Mouse (Mus musculus): Measurements from ENCODE around the gene Mfrp. TPM values are rescaled to one million over a fixed set of nuclear protein-coding genes. Genes with fewer than 3 reads are reported as not detected.

The Mfrp gene
- polyA plus RNA-seq, 1 experiment = 0.95 TPM

DNA sequence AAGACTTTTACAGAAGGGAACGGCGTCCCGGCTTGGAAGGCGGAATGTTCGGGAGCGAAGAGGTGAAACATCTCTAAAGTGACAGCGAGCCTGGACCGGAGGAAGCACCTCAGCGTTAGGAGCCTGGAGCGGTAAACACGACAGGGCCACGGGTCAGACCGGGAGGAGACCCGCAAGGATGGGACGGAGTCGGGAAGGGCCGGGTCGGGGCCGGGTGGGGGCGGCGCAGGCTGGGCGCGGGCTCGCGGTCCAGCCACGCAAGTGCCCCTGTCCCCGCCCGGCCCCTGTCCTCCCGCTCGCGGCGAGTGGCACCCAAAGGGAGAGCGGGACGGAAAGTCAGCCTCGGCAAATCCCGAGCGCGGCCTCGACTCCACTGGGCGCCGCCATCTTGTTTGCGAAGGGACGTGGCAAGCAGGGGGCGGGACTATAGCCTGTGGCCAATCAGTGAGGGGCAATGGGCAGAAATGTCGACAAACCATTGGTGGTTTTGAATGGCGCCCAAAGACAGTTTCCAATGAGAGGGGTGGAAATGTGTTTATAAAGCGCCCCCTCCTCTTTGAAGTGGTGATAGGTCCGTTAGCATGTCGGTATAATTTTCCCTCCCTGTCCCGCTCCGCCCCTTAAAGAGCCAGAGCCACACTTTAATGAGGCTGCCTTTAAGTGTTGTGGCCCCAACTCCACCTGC is 11.7 kb downstream of the Mfrp start, which contains the start of the genes Gm49380 and Rnf26:
TSS of gene Gm49380 (minus strand) at position 396 of the 685 bp plus-strand sequence.
TSS of gene Rnf26 (minus strand) at position 413 of the 685 bp plus-strand sequence.
- no peaks in the 10 kb centered on the region; the same call in 1 of the 2 replicates for H3K4me1 ChIP-seq (ENCODE audit: control insufficient read depth, insufficient read depth, low read length)
- TF ChIP-seq POLR2A (IDR thresholded peaks at IDR 0.05; ENCODE audit: borderline replicate concordance, control insufficient read depth, low read depth, low read length) = peak; percentile 85; the same call in 1 of the 2 replicates
- TF ChIP-seq CTCF (IDR thresholded peaks at IDR 0.05; ENCODE audit: control insufficient read depth, insufficient read depth, low read length) = no peak
- H3K4me3 ChIP-seq (replicated peaks; ENCODE audit: control insufficient read depth, low read depth, low read length) = peak within 1 kb of the TSS; percentile 69
- WGBS = under 1% methylated on average over 51 of the region's 51 CpGs
- peak within 1 kb of the TSS; percentile 54; the same call in 1 of the 2 replicates for H3K27ac ChIP-seq (ENCODE audit: control insufficient read depth, insufficient read depth, low read depth, low read length, poor library complexity)

DNA sequence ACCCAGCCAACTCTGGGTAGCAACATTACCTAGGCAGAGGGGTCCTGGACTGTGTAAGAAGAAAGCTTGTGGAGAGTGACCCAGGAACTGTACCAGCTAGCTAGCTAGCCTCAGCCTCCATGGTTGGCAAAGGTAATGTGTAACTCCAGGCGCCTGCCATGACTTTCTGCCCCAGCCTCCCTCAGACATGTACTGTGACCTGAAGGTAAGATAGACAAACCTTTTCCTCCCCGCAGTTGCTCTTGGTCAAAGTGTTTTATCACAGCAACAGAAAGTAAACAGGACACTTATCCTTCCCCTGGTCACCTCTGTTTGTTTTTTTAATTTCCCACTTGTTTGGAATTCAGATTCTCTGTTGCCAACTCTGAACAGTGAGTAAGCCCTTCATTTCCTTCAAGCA is 12.9 kb downstream of the Mfrp start:
- no peak overlapping the region for H3K27ac ChIP-seq (ENCODE audit: control insufficient read depth, insufficient read depth, low read depth, low read length, poor library complexity)
- 91% methylated on average over 2 of the region's 2 CpGs for WGBS

DNA sequence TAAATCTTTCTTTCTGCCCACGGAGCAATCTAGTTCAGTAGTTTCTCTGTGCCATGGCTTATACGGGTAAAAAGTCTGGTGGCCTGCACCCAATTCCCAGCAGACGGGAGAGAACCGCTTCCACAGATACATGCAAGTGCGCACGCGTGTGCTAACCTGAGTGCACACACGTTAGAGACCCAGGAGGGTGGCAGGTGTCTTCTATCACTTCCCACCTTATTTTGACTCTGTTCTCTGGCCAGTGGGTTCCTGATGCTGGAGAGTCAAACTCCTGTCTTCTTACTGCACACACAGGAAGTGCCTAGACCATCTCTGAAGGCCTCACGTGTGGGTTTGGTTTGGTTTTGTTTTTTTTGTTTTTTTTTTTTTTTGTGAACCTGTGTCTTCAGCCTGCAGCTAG is 14.1 kb downstream of the Mfrp start:
- no peak for TF ChIP-seq CTCF (IDR thresholded peaks at IDR 0.05; ENCODE audit: control insufficient read depth, insufficient read depth, low read length)
- no peak for TF ChIP-seq POLR2A (IDR thresholded peaks at IDR 0.05; ENCODE audit: borderline replicate concordance, control insufficient read depth, low read depth, low read length)
- H3K27ac ChIP-seq (ENCODE audit: control insufficient read depth, insufficient read depth, low read depth, low read length, poor library complexity) = no peak overlapping the region
- 77% methylated on average over 9 of the region's 9 CpGs for WGBS
- H3K4me3 ChIP-seq (replicated peaks; ENCODE audit: control insufficient read depth, low read depth, low read length) = no peak overlapping the region
- no peaks in the 10 kb centered on the region; the same call in none of the 2 replicates for H3K4me1 ChIP-seq (ENCODE audit: control insufficient read depth, insufficient read depth, low read length)

More for the DNA sequence above, 12.9 kb downstream of the Mfrp start:
- H3K4me3 ChIP-seq (replicated peaks; ENCODE audit: control insufficient read depth, low read depth, low read length) = no peak overlapping the region
- H3K4me1 ChIP-seq (ENCODE audit: control insufficient read depth, insufficient read depth, low read length) = no peaks in the 10 kb centered on the region; the same call in none of the 2 replicates
- no peak for TF ChIP-seq POLR2A (IDR thresholded peaks at IDR 0.05; ENCODE audit: borderline replicate concordance, control insufficient read depth, low read depth, low read length)
- no peak for TF ChIP-seq CTCF (IDR thresholded peaks at IDR 0.05; ENCODE audit: control insufficient read depth, insufficient read depth, low read length)

DNA sequence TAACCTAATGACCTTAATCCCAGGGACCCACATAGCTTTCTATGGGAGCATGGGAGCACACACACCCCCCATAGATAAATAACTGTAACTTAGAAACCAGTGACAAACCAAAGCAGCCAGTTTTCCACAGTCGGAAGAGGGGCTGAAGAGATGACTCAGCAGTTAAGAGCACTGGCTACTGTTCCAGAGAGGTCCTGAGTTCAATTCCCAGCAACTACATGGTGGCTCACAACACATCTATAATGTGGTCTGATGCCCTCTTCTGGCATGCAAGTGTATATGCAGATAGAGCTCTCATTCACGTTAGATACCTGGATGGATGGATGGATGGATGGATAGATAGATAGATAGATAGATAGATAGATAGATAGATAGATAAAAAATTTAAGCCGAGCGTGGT is 14.7 kb downstream of the Mfrp start:
- Histone ChIP-seq H3K27ac (ENCODE audit: control insufficient read depth, insufficient read depth, low read depth, low read length, poor library complexity) (no peak overlapping the region), H3K4me1 (ENCODE audit: control insufficient read depth, insufficient read depth, low read length) (no peaks in the 10 kb centered on the region; the same call in none of the 2 replicates), H3K4me3 (replicated peaks; ENCODE audit: control insufficient read depth, low read depth, low read length) (no peak overlapping the region)
- 80% methylated on average over 4 of the region's 4 CpGs for WGBS
- TF ChIP-seq POLR2A (IDR thresholded peaks at IDR 0.05; ENCODE audit: borderline replicate concordance, control insufficient read depth, low read depth, low read length) (no peak), CTCF (IDR thresholded peaks at IDR 0.05; ENCODE audit: control insufficient read depth, insufficient read depth, low read length) (0 out of 2 replicates have a peak, but pooled peaks have one; percentile 5)

DNA sequence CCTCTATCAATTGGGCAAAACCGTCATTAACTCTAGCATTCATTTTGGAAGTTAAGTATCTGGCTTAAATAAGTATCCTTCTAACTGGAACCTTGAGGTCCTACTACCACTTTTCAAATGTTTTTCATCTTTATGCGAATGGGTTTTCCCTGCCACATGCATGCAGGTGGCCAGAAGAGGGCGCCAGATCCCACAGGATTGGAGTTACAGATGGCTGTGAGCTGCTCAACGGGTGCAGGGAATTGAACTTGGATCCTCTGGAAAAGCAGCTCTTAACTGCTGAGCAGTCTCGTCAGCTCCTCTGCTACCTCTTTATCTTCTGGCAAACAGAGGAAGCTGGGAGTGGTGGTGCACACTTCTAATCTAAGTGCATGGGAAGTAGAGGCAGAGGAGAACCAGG is 17.5 kb downstream of the Mfrp start:
- no peak overlapping the region for H3K27ac ChIP-seq (ENCODE audit: control insufficient read depth, insufficient read depth, low read depth, low read length, poor library complexity)
- H3K4me3 ChIP-seq (replicated peaks; ENCODE audit: control insufficient read depth, low read depth, low read length) = no peak overlapping the region
- TF ChIP-seq CTCF (IDR thresholded peaks at IDR 0.05; ENCODE audit: control insufficient read depth, insufficient read depth, low read length) (peak; percentile 85), POLR2A (IDR thresholded peaks at IDR 0.05; ENCODE audit: borderline replicate concordance, control insufficient read depth, low read depth, low read length) (no peak)
- H3K4me1 ChIP-seq (ENCODE audit: control insufficient read depth, insufficient read depth, low read length) = no peaks in the 10 kb centered on the region; the same call in none of the 2 replicates
- 53% methylated on average over 5 of the region's 5 CpGs for WGBS

DNA sequence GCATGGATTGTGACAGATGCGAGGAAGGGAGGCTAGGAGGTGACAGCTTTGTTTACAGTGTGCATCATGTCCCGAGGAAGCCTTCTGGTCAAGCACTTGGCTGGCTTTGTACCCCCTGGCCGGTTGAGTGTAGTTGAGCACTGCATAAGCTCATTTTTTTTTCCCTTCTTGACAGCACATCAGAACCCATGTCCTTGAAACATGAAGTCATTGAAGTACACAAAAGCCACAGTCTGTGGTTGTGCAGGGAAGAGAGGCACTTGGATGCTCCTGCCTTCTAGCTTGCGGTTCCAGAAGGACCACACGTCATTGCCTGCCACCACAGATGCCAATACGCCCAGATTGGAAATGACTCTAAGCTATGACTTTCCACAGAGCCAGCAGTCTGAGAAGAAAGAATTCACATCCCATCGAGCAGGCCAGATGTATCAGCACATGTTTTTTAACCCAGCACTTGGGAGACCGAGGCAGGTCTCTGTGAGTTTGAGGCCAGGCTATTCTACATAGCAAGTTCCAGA is 18.5 kb downstream of the Mfrp start:
- Histone ChIP-seq H3K4me3 (replicated peaks; ENCODE audit: control insufficient read depth, low read depth, low read length) (no peak overlapping the region), H3K4me1 (ENCODE audit: control insufficient read depth, insufficient read depth, low read length) (no peaks in the 10 kb centered on the region; the same call in none of the 2 replicates), H3K27ac (ENCODE audit: control insufficient read depth, insufficient read depth, low read depth, low read length, poor library complexity) (no peak overlapping the region)
- TF ChIP-seq POLR2A (IDR thresholded peaks at IDR 0.05; ENCODE audit: borderline replicate concordance, control insufficient read depth, low read depth, low read length) (no peak), CTCF (IDR thresholded peaks at IDR 0.05; ENCODE audit: control insufficient read depth, insufficient read depth, low read length) (no peak)
- WGBS = 79% methylated on average over 8 of the region's 8 CpGs

DNA sequence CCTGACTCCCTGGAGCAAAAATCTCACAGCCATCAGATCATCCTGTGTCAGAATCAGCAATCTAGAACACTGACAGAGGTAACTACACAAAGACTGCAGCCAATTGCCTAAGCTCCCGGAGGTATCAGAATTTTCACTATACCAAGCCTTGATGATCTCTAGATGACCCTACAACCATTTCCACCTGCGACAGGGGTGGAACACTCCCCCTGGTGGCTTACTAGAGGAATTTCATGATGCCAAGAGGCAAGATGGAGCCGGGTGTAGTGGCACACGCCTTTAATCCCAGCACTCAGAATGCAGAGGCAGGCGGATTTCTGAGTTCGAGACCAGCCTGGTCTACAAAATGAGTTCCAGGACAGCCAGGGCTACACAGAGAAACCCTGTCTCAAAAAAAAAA is 22.8 kb downstream of the Mfrp start:
- 45% methylated on average over 6 of the region's 6 CpGs for whole genome bisulfite sequencing
- Histone ChIP-seq H3K4me1 (ENCODE audit: control insufficient read depth, insufficient read depth, low read length) (no peaks in the 10 kb centered on the region; the same call in 1 of the 2 replicates), H3K4me3 (replicated peaks; ENCODE audit: control insufficient read depth, low read depth, low read length) (no peak overlapping the region), H3K27ac (ENCODE audit: control insufficient read depth, insufficient read depth, low read depth, low read length, poor library complexity) (no peak overlapping the region)
- TF ChIP-seq POLR2A (IDR thresholded peaks at IDR 0.05; ENCODE audit: borderline replicate concordance, control insufficient read depth, low read depth, low read length) (no peak), CTCF (IDR thresholded peaks at IDR 0.05; ENCODE audit: control insufficient read depth, insufficient read depth, low read length) (peak; percentile 51)

DNA sequence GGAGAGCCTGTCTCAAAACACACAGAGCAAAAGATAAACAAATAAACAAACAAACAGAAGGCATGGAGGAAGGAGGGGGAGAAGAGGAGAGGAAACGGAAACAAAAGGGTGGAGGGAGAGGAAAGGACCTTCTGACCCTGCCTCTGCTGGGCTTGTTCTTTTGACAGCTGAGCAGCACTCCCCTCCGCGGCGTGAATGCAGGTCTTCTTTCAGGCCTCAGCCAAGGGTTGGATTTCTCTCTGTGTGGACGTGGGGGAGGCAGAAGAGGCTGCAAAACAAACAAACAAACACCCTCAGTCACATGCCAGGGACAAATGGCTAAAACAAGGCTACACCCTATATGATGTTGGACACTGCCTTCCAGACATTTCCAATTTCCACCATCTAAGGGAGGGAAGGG is 23.5 kb downstream of the Mfrp start:
- no peak overlapping the region for H3K4me3 ChIP-seq (replicated peaks; ENCODE audit: control insufficient read depth, low read depth, low read length)
- no peak overlapping the region for H3K27ac ChIP-seq (ENCODE audit: control insufficient read depth, insufficient read depth, low read depth, low read length, poor library complexity)
- WGBS = 70% methylated on average over 5 of the region's 5 CpGs
- TF ChIP-seq POLR2A (IDR thresholded peaks at IDR 0.05; ENCODE audit: borderline replicate concordance, control insufficient read depth, low read depth, low read length) = no peak
- no peak for TF ChIP-seq CTCF (IDR thresholded peaks at IDR 0.05; ENCODE audit: control insufficient read depth, insufficient read depth, low read length)
- H3K4me1 ChIP-seq (ENCODE audit: control insufficient read depth, insufficient read depth, low read length) = no peaks in the 10 kb centered on the region; the same call in 1 of the 2 replicates

All from bone marrow, adult 2 months (tissue).